Mouse (Mus musculus) adrenal gland, postnatal 36 days (tissue): ENCODE measurements around the gene Diaph3. TPM values are rescaled to one million over a fixed set of nuclear protein-coding genes. Genes with fewer than 3 reads are reported as not detected.
A peak's percentile ranks its signal among the peaks of the same experiment; 100 is the strongest.

Source experiments
- DNase-seq, 2 experiments: peaks; one replicate each; pipeline ENCODE4 v3.0.0; 2021; ENCODE audit warnings: mixed read lengths in 1 of 2
- total RNA-seq, 2 experiments: library from RNA; stranded (reverse); gene quantifications; 2 replicates each; pipeline ENCODE4 v1.2.3; 2021

Diaph3 gene
- total RNA-seq, 2 experiments from 2014 or later, result 2.4 to 5.0 TPM

GRCm38 (mm10) chr14:87084906-87085305, 56.1 kb downstream of the Diaph3 start:
- peak; percentile 7 to 24 for DNase-seq

- no peak for DNase-seq
These were observed 57.1 kb downstream of the Diaph3 start for GRCm38 (mm10) chr14:87083911-87084310.

DNA sequence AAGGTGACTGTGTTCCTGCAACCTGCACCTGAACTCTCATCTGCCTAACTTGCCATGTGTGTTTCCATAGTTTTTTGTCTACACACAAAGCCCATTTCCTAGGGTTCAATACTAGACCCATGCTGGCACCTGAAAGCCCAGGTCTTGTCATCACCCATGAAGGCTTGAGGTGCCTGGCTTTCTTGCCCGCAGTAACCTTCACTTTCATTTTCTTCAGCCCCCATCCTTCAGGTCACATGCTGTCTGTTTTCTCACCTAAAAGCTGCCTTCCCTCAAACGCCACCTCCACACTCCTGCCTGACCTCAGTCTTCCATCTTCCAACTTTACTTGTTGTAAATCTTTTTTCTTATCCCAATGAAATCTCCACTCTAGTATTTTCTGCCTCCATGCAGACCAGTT, 61.3 kb downstream of the Diaph3 start:
- DNase-seq, result no peak

GRCm38 (mm10) chr14:87075021-87075531, 66.0 kb downstream of the Diaph3 start:
- DNase-seq, result no peak

GRCm38 (mm10) chr14:87064281-87064680, 76.8 kb downstream of the Diaph3 start:
- DNase-seq, result no peak

- no peak for DNase-seq
These were observed 84.9 kb downstream of the Diaph3 start for GRCm38 (mm10) chr14:87056169-87056568.

GRCm38 (mm10) chr14:87051187-87051586, 89.8 kb downstream of the Diaph3 start:
- DNase-seq, result no peak

GRCm38 (mm10) chr14:87044401-87044806, 96.6 kb downstream of the Diaph3 start:
- DNase-seq, result no peak

DNA sequence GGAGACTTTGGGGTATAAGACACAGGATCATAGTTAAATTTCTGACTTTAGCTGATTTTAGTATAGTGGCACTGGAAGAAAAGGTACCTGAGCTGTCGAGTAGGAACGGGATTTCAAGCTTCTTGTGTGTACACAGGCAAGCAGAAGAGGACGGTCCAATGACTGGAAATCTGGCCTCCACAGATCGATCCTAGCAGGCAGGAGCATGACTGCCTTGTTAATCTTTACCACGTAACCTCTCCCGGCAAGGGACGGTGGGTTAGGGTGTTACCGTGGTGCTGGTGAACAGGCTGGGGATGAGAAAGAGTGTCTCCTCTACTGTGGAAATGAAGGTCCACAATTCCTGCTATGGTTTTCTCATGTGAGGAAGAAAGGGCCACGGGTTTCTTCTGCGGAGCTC, 120.8 kb downstream of the Diaph3 start:
- no peak for DNase-seq

GRCm38 (mm10) chr14:87019687-87020086, 121.3 kb downstream of the Diaph3 start:
- peak; percentile 2 to 4 for DNase-seq

DNA sequence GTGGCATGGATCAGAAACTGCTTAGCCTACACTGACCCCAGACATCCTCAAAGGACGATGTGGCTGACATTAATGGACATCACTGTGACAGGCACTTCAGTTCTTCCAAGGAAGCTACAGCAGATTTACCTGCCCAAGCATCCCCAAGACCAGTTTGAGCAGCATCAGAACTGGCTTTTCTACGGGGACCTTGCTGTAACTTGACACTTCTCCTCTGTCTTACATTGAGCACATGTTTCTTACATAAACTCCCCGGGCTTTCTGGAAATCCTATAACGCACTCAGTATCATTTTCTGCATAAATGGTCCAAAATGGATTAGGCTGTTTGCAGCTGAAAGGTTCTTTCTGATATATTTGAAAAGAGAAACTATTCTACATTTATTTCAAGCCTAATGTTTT, 143.7 kb downstream of the Diaph3 start:
- no peak for DNase-seq

DNA sequence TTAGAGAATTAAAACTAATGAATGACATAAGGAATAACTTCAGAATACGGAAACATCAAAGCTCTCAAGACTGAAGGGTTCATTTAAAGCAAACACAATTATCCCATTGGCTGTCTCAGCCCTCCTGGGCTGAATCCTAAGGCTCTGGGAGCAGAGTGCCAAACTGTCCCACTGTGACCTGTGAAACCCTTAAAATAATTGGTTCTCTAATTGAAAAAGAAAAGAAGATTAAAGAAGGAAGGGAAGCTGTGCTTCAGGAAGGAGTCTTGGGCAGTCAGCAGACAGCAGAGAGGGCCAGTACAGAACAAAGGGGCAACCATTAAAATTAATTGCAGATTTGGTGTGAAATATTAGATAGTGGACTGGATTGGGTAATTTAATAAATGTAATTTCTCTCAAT, 189.9 kb downstream of the Diaph3 start:
- DNase-seq, result no peak

DNA sequence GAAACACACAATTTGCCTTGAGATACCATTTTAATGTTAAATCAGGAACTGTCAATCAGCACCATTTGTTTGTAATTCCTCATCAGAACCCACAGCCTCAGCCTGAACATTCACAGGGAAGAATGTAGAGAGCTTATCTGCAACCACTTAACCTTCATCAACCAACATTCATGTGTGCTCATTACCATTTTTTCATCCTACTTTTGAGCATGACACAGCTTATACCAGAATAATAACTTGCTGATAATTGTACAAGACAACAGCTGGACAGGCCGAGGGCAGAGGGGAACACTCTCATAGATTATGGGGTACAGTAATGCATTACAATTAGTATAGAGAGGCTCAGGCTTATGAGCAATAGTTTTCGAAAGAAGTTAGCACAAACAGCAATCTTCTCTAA, 203.1 kb downstream of the Diaph3 start:
- DNase-seq, result no peak

- peak in 1 of 2 experiments; percentile 1 for DNase-seq
These were observed 204.6 kb downstream of the Diaph3 start for GRCm38 (mm10) chr14:86936424-86936823.

DNA sequence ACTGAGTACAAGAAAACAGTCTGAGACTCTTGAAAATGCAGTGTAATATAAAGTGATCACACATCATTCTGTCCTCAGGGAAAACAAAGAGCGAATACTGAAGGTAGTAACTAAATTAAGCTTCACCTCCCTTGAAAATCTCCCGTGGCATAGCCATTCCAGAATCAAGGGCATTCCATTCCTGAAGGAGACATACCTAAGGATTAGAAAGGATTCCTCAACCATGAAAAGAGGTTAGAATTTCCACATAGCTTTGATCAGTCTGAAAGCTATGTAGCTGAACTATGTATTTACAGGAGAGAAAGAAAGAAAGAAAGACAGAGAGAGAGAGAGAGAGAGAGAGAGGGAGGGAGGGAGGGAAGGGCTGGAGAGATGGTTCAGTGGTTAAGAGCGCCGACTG, 210.3 kb downstream of the Diaph3 start:
- DNase-seq, result no peak

DNA sequence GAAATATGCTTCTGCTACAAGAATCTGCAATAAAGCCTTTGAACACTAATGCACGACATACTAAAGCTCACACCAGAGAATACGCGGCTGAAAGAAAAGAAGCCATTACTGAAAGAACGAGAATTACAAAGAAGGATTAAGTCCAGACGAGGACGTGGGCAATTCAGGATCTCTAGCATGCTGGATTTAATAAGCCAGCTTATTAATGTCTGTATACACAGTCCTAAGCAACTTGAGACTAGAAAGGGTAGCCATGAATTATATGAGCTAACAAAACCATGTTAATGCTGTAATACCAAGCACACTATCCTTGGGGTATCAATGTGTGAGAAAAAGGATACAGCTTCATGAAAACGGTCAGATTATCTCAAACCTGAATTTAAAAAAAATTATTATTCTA, 214.2 kb downstream of the Diaph3 start:
- no peak for DNase-seq

DNA sequence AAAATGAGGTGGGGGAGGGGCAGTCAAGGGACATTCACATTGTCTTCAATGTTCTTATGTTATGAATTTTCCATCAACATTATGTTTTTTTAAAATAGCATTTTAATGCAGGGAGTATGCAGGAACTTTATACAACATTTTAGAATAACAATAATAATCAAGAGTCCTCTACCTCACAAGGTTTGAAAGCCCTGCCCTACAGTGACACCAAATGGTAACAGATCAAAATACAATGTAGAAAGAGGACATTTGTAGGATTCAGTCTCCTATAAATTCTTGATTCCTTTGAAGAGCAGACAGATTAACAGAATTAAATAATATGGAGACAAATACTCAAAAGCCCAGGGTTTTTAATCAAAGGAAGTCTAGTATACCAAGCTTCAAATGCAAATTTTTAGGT, 242.1 kb downstream of the Diaph3 start:
- DNase-seq, result no peak

- DNase-seq, result no peak
These were observed 251.8 kb downstream of the Diaph3 start for GRCm38 (mm10) chr14:86889070-86889804.

DNA sequence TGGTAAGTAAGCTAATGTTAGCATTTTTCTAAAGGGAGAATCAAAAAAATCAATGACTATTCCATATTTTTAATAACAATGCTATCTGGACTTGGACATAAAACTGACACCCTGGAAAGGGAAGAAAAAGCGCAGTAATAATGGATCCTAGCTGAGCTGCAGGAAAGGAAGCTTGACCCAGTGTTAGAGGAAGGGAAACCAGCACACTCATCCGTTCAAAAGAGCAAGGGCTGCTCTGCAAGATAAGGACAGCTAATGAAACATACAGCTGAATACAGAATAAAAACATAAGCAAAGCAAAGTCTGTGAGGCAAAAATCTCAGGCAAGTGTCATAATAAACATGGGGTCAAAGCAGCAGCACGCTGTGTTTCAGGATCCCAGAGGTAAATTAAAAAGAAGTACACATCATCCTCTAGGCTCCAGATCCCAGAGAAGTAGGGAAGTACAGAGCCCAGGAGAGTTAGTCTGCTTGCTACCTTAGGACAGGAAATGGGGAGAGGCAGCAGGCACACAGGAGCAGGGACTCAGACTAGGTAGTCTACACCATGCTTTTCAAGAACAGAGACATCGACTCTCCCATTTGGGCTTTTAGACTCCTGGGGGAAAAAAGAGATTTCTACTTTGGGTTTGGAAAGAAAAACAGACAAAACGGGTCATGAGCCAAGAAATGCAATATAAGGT, 255.5 kb downstream of the Diaph3 start:
- DNase-seq, result no peak

DNA sequence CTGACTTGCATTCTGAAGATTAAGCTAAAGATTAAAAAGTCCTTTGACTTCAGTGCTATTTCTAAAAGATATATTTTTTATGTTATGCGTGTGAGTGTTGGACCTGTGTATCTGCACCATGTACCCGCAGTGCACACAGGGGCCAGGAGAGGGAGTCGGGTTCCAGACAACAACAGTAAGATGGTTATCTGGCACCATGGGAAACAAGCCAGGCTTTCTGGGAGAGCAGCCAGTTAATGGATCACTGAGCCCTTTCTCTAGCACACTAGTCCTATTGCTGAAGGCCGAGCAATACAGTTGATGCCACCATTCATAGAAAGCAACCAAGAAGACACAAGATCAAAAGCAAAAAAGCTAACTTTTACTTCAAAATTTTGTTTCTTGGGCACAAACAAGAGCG, 271.5 kb downstream of the Diaph3 start:
- peak; percentile 69 to 74 for DNase-seq

DNA sequence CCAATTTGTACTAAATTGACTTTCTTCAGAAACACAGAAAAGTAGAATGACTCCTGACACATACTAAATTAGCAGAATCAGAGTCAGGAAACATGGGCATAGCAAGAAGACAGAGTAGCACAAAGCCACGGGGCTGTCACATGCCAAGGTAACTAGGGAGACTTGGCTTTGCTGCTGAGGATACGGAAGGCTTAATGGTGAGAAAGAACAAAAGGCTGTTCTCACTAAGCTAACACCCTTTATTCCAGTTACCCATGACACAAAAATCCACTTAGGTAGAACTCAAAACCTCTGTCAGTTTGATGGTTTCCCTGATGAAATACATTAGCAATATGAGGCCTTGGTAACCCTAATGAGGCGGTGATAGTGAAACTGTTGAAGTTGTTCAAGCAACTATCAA, 273.9 kb downstream of the Diaph3 start:
- DNase-seq, result no peak

DNA sequence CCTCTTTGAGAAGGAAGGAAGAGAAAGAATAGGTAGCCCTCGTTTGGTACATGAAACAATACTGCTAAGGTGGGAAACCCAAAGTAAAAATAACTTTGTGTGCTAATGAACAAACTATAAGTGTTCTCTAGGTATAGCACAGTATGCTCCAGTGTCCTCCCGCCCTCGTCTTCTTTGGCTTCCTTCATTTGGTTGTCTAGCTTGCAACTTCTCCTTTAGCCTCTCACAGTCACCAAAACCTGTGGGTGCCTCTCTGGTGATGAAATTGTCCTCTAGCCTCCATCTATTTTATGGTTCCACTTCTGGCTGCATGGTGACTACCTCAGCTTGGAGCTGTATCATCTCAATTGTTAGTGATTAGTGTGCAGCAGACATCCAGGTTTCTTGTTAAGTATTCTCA, 277.0 kb downstream of the Diaph3 start:
- DNase-seq, result no peak

- peak in 1 of 2 experiments; percentile 4 for DNase-seq
These were observed 279.6 kb downstream of the Diaph3 start for GRCm38 (mm10) chr14:86861277-86861946.
